Mouse (Mus musculus) spleen, postnatal 14 days (tissue): ENCODE measurements around the gene Zfp292.
A peak's percentile ranks its signal among the peaks of the same experiment; 100 is the strongest.

Experiments used
- DNase-seq, 2 experiments: peaks; one replicate each; pipeline ENCODE4 v3.0.0; 2021 to 2022; ENCODE audit warnings: low spot score in 2 of 2

Gene Zfp292

DNA sequence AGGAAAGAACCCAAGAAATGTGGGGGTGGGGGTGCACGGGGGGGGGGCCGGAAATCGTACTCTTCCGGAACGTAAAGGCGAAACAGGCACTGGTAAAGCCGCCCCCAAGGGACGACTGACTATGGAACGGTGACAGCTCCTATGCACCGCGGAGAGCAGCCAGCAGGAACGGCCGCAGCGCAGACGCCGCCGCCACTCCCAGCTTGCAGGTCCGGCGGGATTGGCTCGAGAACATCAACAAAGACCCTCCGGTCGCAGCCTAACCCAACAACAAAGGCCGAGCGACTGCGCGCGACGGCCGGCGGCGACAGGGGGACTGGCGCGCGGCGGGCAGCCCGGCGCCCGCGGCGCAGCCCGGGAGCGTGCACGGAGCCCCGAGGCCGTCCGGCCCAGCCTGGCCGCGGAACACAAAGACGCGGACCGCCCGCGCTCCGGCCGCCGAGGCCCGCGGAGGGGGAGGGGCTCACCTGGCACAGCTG is 430 bp downstream of the Zfp292 start:
- peak; percentile 31 for DNase-seq

DNA sequence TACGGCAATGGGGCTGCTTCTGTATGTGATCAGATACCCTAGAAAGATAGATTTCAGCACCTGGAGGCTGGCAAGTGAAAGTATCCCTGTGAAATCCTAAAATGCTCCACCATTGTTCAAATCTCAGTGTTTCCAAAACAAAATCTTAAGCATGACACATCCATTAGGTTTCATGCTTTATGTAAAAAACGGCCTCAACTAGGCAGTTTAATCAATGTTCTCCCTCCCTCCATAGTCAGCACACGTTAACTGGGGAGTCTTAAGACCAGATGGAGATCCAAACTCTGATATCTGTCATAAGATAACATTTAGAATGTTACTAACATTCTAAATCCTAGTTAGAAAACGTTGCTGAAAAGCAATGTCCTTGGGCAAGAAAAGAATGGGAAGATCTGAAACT is 909 bp downstream of the Zfp292 start:
- DNase-seq, result no peak

DNA sequence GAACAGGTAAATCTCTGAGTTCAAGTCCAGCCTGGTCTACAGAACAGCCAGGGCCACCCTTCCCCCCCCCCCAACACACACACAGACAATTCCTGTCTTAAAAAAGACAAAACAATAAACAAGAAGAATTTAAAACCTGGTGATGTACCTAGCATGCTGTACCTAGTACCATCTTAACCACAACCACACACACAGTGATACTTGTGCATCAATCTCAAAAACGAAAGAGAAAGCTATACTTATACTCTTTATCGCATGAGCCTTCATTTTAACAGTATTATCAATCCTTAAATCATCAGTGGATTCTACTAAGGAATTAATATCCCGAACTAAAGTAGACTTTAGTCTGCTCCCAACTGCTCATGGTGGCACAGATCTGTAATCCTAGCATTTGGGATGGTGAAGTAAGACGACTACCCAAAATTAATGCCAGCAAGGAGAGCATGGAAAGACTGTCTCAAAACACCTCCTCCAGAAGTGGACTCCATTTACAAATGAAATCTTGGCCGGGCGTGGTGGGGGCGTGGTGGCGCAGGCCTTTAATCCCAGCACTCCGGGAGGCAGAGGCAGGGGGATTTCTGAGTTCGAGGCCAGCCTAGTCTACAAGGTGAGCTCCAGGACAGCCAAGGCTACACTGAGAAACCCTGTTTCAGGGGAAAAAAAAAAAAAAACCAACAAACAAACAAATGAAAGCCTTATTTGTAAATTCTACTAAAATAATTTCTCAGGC is 1.7 kb downstream of the Zfp292 start:
- DNase-seq, result no peak

DNA sequence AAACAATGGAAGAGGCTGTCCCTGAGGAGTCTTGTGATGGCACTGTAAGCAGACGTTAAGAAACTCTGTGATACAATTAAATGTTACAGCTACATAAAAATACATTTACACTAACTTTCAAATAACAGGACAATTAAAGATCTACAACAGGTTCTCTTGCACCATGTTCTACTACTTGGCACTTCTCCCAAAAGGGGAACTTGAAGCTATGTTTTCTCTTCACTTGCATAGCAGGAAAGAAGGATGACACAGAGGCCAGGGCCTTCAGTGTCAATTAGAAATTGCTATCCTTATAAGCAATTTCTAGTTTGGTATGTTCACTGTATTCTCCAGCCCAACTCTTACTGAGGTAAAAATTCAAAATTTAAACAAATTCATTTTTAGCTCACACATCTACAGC is 8.5 kb downstream of the Zfp292 start:
- no peak for DNase-seq

DNA sequence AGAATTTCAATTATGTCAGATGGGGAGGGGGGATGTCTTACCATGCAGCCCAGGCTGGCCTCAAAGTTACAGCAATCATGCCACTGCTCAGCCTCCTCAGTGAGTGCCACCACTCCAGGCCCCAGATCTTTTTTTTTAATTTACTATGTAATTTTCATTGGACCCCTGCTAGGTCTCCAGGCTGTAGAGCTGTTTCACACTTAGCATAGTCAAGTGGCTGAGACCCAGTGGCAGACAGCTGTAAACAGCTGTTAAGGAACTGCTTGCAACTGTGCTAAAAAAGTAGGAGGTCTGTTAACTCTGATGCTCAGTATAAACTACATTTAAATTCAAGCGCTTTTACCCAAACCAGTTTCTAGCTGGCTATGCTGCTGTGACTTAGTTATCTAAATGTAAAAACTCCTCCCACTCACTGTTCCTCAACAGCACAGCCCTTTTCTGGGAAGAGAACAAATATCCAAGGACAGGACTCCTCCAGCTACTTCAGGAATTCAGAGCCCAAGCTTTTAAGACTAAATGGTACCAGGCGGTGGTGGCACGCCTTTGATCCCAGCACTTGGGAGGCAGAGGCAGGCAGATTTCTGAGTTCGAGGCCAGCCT is 9.8 kb downstream of the Zfp292 start:
- DNase-seq, result no peak

DNA sequence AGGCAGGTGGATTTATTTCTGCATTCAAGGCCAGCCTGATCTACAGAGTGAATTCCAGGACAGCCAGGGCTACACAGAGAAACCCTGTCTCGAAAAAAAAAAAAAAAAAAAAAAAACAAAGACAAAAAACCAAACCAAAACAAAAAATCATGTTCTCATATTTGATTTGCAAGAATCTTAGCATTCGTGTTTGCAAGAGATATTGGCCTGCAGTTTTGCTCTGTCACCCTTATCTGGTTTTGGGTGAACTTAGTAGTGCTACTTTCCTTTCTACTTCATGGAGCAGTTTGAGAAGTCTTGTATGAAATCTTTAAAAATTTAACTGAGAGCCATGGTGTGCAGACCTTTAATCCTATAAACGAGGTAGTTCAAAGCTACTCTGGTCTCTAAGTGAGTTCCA is 12.9 kb downstream of the Zfp292 start:
- no peak for DNase-seq

DNA sequence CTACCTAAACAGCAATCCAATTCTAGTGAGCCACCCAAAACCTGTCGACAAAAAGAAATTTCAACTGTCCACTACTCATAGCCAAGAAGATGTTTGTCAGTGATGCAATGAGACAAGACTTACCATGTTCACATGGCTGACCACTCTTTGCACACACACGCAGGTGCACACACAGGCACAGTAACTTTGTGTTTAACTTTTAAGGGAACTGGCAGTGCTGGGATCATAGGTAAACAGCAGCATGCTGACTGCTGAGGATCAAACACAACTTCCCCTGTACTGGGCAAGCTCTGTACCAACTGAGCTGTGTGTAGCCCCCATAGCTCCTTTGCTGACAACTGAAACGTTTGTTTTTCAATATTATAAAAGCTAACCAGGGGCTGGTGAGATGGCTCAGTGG is 21.3 kb downstream of the Zfp292 start:
- no peak for DNase-seq

DNA sequence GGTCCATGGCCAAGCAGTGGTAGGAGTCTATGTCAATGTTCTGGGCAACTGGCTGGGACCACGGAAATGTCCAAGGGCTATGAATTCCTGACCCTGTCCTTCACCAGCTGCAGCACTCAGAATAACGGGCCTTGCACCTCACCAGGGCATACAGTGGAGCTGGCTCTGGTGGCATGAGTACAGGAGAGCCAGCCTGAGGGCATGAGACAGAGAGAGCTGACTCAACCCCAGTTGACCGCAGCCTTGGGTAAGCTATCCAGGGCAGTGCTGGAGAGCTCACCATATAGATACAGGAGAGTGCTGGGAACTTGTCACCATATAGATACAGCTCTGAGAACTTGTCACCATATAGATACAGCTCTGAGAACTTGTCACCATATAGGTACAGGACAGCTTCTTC is 23.3 kb downstream of the Zfp292 start:
- DNase-seq, result no peak

DNA sequence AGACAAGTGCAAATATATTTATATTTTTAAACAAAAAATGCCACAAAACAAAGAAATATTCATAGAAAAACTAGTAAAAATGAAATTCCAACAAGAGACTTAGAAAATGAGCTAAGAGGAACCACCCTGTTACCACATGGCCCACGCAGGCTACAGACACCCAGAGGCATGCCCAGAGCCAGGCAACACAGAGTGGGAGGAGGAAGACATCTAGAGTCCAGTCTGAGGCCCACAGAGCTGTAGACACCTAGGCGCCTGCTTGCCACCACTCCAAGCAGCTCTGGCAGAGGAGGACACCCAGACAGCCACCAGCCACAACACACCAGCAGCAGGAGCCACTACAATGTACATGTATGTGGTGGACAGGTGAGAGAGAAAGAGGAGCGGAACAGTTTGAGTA is 23.9 kb downstream of the Zfp292 start:
- no peak for DNase-seq

DNA sequence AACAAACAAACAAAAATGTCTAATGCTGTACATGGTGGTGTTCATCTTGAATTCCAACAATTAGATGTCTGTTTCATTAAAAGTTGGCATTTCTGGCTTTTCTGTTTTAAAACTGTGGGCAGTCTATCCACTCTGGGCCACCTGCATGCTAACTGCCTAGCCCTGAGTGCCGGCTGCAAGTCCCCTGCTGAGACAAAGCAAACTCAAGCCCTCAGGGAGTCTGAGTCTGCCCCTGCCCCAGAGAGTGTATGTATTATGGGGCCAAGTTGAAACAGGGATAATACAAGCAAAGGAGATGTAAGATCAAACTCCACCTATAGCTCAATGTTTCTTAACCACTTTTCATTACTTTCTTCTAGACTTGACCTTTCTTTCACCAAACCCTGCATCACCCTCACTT is 26.8 kb downstream of the Zfp292 start:
- no peak for DNase-seq

DNA sequence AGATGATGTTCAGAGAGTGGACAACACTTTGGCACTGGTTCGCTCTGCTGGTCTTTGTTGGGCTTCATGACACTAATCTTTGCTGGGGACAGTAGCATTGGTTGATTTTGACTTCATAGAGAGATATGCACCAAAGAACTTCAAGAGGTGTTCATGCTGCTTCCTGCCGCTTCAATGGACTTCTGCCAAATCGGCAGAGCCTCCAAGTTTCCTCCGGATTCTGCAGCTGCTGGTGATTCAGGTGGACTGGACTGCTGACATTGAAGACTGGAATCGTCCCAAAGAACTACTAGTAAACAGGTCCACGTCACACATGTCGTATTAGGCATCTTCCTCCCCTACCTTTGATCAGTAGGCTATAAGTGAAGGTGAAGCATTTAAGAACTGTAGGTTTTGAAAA is 30.7 kb downstream of the Zfp292 start:
- no peak for DNase-seq

DNA sequence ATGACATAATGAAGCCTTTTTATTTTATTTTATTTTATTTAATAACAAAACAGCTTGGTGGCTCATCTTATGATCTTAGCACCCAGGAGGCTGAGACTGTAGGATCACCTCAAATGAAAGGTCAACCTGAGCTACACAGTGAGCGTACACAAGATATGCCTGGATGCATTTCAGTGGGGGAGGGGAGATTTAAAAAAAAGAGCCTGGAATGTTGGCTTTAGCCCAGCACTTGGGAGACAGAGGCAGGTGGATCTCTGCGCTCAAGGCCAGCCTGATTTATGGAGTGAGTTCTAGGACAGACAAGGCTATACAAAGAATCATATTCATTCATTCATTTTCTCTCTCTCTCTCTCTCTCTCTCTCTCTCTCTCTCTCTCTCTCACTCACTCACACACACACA is 32.6 kb downstream of the Zfp292 start:
- DNase-seq, result no peak

DNA sequence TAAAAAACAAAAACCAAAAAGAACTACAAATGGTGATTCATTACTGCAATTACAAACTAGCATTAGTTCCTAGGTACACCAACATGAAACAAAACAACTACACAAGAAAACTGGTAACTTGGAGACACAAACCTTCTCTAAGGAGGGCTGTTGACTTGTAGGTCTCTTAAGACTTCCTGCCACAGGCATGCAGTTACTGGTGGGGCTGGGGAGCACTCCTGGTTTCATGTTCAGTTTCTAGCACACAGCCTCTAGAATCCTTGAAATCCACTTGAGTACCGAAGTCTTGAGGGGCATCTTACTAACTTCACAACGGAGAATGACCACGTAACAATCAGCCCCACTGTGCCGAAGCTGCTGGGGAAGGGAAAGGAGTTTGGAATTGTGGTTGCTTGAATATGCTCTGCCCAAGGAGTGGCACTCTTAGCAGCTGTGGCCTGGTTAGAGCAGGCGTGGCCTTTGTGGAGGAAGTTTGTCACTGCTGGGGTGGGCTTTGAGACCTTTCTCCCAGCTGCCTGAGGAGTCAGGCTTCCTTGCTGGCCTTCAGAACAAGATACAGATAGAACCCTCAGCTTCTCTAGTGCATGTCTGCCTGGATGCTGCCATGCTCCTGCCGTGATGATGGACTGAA is 35.0 kb downstream of the Zfp292 start:
- DNase-seq, result no peak

DNA sequence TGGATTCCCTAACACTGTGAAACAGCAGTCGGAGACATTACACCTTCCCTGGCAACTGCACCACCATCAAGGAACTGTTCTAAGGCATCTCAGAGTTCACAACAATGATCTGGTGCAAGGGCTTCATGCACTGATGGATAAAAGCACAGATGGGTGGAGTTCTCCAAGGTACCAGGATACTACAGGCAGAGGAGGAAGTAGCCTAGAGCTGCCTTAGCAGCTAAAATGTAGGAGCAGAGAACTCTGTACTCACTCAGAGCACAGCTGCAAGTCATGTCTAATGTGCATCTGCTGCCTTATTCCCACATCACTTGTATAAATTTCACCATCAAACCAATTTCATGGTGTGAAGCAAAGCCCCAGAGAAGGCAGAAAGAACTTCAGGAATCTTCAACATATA is 38.9 kb downstream of the Zfp292 start:
- no peak for DNase-seq

DNA sequence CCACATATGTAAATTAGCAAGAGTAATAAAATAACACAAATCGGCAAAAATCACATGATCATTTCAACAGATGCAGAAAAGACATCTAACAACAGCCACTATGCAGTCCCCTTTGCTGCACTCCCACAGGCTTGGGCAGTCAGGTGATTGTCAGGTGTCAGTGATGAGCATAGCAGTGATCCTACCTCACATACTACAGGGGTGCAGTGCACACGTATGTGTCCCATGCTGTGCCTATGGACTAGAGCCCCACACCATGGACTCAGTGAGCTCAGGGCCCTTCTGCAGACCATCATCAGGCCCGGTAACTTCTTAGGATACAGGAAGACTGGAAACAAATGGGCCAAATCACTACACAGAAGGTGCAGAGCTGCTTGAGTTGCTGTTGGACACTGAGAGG is 39.9 kb downstream of the Zfp292 start:
- no peak for DNase-seq

DNA sequence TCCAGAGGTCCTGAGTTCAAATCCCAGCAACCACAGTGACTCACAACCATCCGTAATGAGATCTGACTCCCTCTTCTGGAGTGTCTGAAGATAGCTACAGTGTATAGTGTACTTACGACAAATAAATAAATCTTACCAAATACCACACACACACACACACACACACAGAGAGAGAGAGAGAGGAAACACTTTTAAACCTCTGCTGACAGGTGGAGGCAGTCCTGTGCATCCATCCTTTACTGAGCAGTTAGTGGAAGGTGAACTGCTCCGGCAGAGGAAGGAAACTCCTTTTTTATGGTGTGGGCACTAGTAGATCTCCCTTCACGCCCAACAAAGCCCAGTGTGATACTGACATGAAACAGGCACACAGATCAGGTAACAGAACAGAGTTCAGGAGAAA is 51.3 kb downstream of the Zfp292 start:
- no peak for DNase-seq

DNA sequence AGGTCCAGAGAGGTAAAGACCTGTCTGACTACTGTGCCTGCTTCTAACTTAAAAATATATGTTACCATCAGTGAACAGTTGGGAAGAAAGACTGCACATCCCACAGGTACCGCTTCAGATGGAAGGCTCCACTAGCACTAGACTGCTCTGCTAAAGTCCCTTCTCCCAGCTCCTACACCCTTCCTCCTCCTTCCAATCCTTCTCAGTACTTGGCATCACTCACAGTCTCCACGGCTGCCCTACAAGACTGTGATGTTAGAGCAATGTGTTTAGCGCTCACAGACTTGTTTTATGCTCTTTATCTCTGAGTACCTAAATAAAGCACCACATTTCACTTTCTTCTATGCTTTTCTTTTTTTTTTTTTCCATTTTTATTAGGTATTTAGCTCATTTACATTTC is 53.3 kb downstream of the Zfp292 start:
- DNase-seq, result no peak

DNA sequence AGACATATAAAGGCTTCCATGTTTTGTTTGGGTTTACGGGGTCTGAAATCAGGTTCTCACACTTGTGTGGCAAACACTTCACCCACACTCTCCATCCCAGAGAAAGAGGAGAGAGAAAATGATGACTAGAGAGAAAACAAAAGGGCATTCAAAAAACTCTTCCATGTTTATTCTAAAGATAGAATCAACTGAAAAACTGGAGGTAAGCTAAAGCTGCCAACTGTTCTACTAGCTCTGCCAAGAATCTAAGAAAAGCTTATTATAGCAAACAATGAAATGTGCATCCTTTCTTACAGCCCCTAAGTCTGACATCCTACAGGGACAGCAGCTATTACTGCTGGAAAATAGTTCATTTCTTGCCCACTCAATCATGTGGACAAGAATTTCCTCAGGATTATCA is 58.9 kb downstream of the Zfp292 start:
- no peak for DNase-seq

DNA sequence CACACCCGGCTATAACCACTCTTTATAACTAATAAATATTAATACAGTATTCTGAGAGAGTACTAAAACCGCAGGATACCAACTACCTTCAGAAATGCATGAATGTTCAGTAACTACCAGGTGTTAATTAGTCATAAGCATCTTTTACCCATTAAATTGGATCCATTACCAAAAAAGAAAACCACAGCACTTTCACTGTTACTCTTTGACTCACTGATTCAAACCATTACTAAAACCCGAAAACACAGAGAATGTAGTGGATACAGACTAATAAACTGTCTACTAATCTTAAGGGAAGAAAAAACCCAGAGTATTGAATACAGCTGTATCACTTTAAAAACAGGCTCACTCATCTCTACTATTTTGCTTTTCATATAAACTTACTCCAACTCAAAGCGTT is 62.9 kb downstream of the Zfp292 start:
- DNase-seq, result no peak

DNA sequence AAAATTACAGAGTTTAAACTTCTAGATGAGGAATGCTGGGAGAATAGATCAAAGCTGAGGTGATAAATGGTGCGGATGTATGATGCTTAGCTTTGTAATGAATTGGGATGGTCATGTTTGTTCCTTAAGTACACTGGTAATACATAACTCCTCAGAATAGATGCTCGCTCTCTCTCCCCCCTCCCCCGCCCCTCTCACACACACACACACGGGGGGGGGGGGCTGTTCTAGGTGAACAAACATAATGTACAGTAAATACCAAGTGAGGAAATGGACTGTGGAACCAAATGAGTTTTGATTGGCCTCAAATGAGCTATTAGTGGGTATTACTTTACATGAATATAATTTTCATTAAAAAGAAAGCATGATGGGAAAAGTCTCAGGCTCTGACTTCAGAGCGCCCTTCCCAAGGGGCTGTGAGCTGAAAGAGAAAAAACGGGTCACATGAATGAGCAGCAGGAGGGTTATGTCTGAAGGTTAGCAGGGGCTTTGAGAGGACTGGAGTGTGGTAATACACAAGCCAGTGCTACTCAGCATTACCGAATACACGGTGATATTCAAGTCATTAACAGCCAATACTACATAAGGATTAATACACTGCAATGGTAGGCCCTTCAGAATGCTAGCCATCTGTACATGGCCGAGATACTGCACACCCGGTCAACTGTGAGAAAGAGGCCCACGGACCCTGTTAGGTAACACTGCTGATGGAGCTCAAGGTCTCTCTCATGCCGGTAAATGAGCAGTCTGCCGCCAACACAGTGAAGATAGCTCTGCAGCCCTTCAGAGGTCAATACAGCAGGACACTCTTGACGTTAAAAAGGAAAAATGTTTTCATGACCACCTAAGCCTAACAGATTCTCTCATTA is 81.4 kb downstream of the Zfp292 start:
- no peak for DNase-seq

DNA sequence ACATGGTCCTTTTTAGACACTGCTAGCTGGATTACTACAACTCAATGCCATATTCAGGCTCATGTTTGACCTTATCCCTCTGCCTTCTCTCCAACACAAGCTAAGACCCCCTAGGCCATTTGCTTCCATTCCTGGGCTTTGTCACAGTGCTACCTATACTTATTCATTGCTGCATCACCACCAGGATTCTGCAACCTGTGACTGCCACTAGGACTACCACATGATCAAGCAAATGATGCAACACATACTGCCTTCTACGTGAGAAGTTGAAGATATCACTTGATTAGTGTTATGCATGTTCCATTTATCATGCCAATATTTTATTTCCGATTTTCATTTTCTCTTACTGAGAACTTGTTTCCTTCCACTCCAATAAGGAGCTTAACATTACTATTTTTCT is 84.8 kb downstream of the Zfp292 start:
- no peak for DNase-seq

DNA sequence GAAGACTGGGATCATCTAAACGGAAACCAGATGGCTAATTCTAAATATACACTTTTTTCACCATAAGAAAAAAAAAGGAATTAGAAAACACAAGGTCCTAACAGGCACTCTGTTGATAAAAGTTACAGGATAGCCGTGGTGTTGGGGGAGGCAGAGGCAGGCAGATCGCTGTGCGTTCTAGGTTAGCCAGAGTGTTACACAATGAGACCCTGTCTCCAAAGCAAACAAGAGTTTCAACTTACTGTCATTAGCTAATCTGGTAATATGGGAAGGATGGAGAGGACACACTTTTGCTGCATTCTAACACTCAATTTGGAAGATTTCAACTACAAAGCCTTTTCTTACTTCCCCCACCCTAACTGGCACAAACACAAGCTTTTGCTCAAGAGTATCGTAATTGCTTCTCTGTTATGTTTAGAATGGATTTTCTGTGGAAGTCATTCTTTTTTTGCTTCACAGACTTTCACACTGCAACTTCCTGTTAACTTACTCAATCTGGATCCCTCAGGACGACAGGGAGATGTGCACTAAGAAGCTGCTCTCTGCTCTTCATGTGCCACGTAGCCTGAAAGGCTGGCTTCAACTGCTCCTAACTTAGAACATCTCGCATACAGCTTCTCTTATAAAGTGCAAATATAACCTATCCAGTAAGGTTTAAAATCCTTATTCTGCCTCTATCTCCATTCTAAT is 85.3 kb downstream of the Zfp292 start:
- DNase-seq, result no peak
